Mouse (Mus musculus) megakaryocyte, embryonic 14.5 days (primary cell): ENCODE measurements around the gene Atg10.

Experiments
- FLI1 ChIP-seq: IDR thresholded peaks from 2 replicates; pipeline ENCODE4 v1.6.1; 2012; ENCODE audit warnings: low read length, inconsistent platforms, mixed read lengths
- GATA1 ChIP-seq: IDR thresholded peaks from 3 replicates; pipeline ENCODE4 v1.6.1; 2012; ENCODE audit warnings: mixed read lengths, low read length, inconsistent platforms, borderline replicate concordance

DNA sequence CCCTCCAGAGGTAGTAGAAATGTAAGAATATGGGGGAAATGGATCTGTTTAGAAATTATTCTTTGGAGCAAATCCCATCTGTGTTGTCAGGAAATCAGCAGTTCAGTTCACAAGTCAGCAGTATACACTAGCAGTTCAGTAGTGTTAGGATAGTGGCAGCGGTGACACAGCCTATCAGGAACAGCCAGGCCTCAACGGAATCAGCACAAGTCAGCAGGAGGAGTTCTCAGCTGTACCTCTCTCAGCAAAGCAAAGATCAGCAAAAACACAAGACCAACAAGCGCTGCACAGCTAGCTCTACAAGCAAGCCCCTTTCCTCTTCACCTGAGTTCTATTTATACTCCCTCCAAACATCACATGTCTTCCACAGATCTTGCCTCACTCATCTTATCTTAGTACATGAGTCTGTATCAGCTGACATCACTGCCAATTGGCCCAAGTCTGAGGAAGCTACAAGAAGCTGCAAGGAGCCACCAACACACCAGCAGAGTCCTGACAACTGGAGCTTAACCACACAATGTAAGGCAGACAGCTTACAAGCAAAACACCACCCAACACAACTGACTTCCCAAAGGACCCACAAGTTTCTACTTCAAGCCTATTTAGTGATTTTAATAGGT lies 38.4 kb downstream of the Atg10 start:
- TF ChIP-seq FLI1 (no peak), GATA1 (no peak)
